Mouse (Mus musculus): Measurements from ENCODE around the gene Trex1. TPM values are rescaled to one million over a fixed set of nuclear protein-coding genes. Genes with fewer than 3 reads are reported as not detected.

The Trex1 gene
- total and polyA plus RNA-seq, 3 experiments = 12.6 to 55.2 (median 13.3) TPM

- Histone ChIP-seq H3K36me3 (ENCODE audit: control insufficient read depth, insufficient read depth, low read length) (peaks cover 9% of the 10 kb centered on the region; the same call in 1 of the 2 replicates), H3K27ac (peak within 1 kb of the TSS; percentile 81), H3K27me3 (ENCODE audit: control insufficient read depth, insufficient read depth, low read length) (no peaks in the 10 kb centered on the region), H3K79me2 (replicated peaks; ENCODE audit: control insufficient read depth, insufficient read depth, low read length) (no peaks in the 10 kb centered on the region), H3K4me3 (peak within 1 kb of the TSS; percentile 85), H3K4me1 (ENCODE audit: control insufficient read depth, insufficient read depth, low read length) (peaks cover 5% of the 10 kb centered on the region), H3K9ac (ENCODE audit: low read depth, low read length) (peak within 1 kb of the TSS; percentile 69)
- intact Hi-C loops (cut with DNase I) = no loop called here
- DNase-seq = peak; percentile 82 to 88
- WGBS = under 1% methylated on average over 37 of the region's 37 CpGs
- TF ChIP-seq POLR2A (IDR thresholded peaks at IDR 0.05; ENCODE audit: insufficient read depth, low read depth, low read length) (peak; percentile 85), CTCF (IDR thresholded peaks at IDR 0.05) (no peak)
Observed at GRCm38 (mm10) chr9:109082124-109082800, 22.7 kb upstream of the Trex1 start, which contains the start of the genes Ccdc51 and Tma7. TSS of gene Ccdc51 (plus strand) at chr9:109082493. TSS of gene Tma7 (minus strand) at chr9:109082587.

GRCm38 (mm10) chr9:109081749-109082123 lies 22.2 kb upstream of the Trex1 start:
- DNase-seq = no peak
- Histone ChIP-seq H3K27ac (peak overlapping the region; percentile 81), H3K27me3 (ENCODE audit: control insufficient read depth, insufficient read depth, low read length) (no peaks in the 10 kb centered on the region), H3K4me1 (ENCODE audit: control insufficient read depth, insufficient read depth, low read length) (peaks cover 5% of the 10 kb centered on the region), H3K9ac (ENCODE audit: low read depth, low read length) (peak overlapping the region; percentile 69), H3K36me3 (ENCODE audit: control insufficient read depth, insufficient read depth, low read length) (peaks cover 9% of the 10 kb centered on the region; the same call in 1 of the 2 replicates), H3K79me2 (replicated peaks; ENCODE audit: control insufficient read depth, insufficient read depth, low read length) (no peaks in the 10 kb centered on the region), H3K4me3 (peak overlapping the region; percentile 85)
- WGBS = 4% methylated on average over 11 of the region's 11 CpGs
- TF ChIP-seq EP300 (IDR thresholded peaks at IDR 0.05; ENCODE audit: insufficient read depth, low read depth, low read length) (no peak), POLR2A (IDR thresholded peaks at IDR 0.05; ENCODE audit: insufficient read depth, low read depth, low read length) (no peak), CTCF (IDR thresholded peaks at IDR 0.05) (no peak)
- intact Hi-C loops (cut with DNase I) = no loop called here

GRCm38 (mm10) chr9:109080516-109080915 lies 21.0 kb upstream of the Trex1 start:
- Histone ChIP-seq H3K36me3 (ENCODE audit: control insufficient read depth, insufficient read depth, low read length) (peaks cover 9% of the 10 kb centered on the region; the same call in 1 of the 2 replicates), H3K79me2 (replicated peaks; ENCODE audit: control insufficient read depth, insufficient read depth, low read length) (no peaks in the 10 kb centered on the region), H3K27me3 (ENCODE audit: control insufficient read depth, insufficient read depth, low read length) (no peaks in the 10 kb centered on the region), H3K4me3 (no peak overlapping the region), H3K9ac (ENCODE audit: low read depth, low read length) (no peak overlapping the region), H3K4me1 (ENCODE audit: control insufficient read depth, insufficient read depth, low read length) (peaks cover 5% of the 10 kb centered on the region), H3K27ac (no peak overlapping the region)
- no peak for DNase-seq
- TF ChIP-seq POLR2A (IDR thresholded peaks at IDR 0.05; ENCODE audit: insufficient read depth, low read depth, low read length) (no peak), EP300 (IDR thresholded peaks at IDR 0.05; ENCODE audit: insufficient read depth, low read depth, low read length) (no peak), CTCF (IDR thresholded peaks at IDR 0.05) (no peak)
- WGBS = 88% methylated on average over 3 of the region's 3 CpGs
- intact Hi-C loops (cut with DNase I) = no loop called here

GRCm38 (mm10) chr9:109073661-109074573 lies 14.4 kb upstream of the Trex1 start, which contains the start of gene Atrip:
TSS of gene Atrip (minus strand) at chr9:109074124.
- peak within 1 kb of the TSS; percentile 79 for H3K27ac ChIP-seq
- H3K9ac ChIP-seq (ENCODE audit: low read depth, low read length) = peak within 1 kb of the TSS; percentile 62
- under 1% methylated on average over 57 of the region's 57 CpGs for WGBS
- TF ChIP-seq EP300 (IDR thresholded peaks at IDR 0.05; ENCODE audit: insufficient read depth, low read depth, low read length) = no peak
- TF ChIP-seq POLR2A (IDR thresholded peaks at IDR 0.05; ENCODE audit: insufficient read depth, low read depth, low read length) = peak; percentile 82
- peak; percentile 92 to 93 for DNase-seq
- peaks cover 3% of the 10 kb centered on the region; the same call in 1 of the 2 replicates for H3K79me2 ChIP-seq (replicated peaks; ENCODE audit: control insufficient read depth, insufficient read depth, low read length)
- peaks cover 3% of the 10 kb centered on the region; the same call in 1 of the 2 replicates for H3K36me3 ChIP-seq (ENCODE audit: control insufficient read depth, insufficient read depth, low read length)
- intact Hi-C loops (cut with DNase I) = no loop called here
- peaks cover 4% of the 10 kb centered on the region for H3K4me1 ChIP-seq (ENCODE audit: control insufficient read depth, insufficient read depth, low read length)
- H3K4me3 ChIP-seq = peak within 1 kb of the TSS; percentile 81
- H3K27me3 ChIP-seq (ENCODE audit: control insufficient read depth, insufficient read depth, low read length) = no peaks in the 10 kb centered on the region

GRCm38 (mm10) chr9:109068095-109068735 lies 8.7 kb upstream of the Trex1 start:
- no peak overlapping the region for H3K27ac ChIP-seq
- peak; percentile 35 for TF ChIP-seq CTCF (IDR thresholded peaks at IDR 0.05)
- no peak for TF ChIP-seq EP300 (IDR thresholded peaks at IDR 0.05; ENCODE audit: insufficient read depth, low read depth, low read length)
- TF ChIP-seq POLR2A (IDR thresholded peaks at IDR 0.05; ENCODE audit: insufficient read depth, low read depth, low read length) = no peak
- intact Hi-C loops (cut with DNase I) = no loop called here
- 98% methylated on average over 3 of the region's 3 CpGs for WGBS
- no peaks in the 10 kb centered on the region for H3K27me3 ChIP-seq (ENCODE audit: control insufficient read depth, insufficient read depth, low read length)
- H3K9ac ChIP-seq (ENCODE audit: low read depth, low read length) = no peak overlapping the region
- H3K36me3 ChIP-seq (ENCODE audit: control insufficient read depth, insufficient read depth, low read length) = peaks cover 3% of the 10 kb centered on the region; the same call in 1 of the 2 replicates
- H3K79me2 ChIP-seq (replicated peaks; ENCODE audit: control insufficient read depth, insufficient read depth, low read length) = peaks cover 3% of the 10 kb centered on the region; the same call in 1 of the 2 replicates
- peaks cover 2% of the 10 kb centered on the region for H3K4me1 ChIP-seq (ENCODE audit: control insufficient read depth, insufficient read depth, low read length)
- DNase-seq = no peak
- no peak overlapping the region for H3K4me3 ChIP-seq

All from heart, adult 2 months (tissue).